Mouse (Mus musculus) adipose tissue, adult 10 weeks (tissue): Measurements from ENCODE around the gene Ubqln4. TPM values are rescaled to one million over a fixed set of nuclear protein-coding genes. Genes with fewer than 3 reads are reported as not detected.

ENCODE experiments used
- polyA plus RNA-seq: library from polyadenylated mRNA; stranded (reverse); fragments of 350-450 nt; fragmentation: Illumina TruSeq; extraction: RNeasy Lipid Tissue Mini Kit (QIAGEN cat#74804); gene quantifications from one replicate; pipeline ENCODE4 v1.2.3, GENCODE M21; 2014; ENCODE audit warnings: low read depth, low replicate concordance

Ubqln4 gene
- polyA plus RNA-seq = 51.1 TPM

DNA sequence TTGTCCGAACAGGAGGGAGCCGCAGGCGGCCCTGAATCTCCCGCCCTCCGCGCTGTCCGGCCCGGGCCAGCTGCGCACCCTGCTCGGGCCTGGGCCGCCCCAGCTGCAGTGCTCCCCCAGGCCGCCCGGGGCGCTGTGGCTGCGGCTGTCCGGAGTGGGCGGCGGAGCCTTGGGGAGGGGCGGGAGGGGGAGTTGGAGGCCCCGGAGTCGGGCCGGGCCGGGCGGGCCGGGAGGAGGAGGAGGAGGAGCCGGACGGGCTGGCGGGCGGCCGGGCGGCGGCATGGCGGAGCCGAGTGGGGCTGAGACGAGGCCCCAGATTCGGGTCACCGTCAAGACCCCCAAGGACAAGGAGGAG lies at the start of gene Ubqln4:
Gene Ubqln4, plus strand, starts transcription at position 234 of the 355 bp plus-strand sequence.

DNA sequence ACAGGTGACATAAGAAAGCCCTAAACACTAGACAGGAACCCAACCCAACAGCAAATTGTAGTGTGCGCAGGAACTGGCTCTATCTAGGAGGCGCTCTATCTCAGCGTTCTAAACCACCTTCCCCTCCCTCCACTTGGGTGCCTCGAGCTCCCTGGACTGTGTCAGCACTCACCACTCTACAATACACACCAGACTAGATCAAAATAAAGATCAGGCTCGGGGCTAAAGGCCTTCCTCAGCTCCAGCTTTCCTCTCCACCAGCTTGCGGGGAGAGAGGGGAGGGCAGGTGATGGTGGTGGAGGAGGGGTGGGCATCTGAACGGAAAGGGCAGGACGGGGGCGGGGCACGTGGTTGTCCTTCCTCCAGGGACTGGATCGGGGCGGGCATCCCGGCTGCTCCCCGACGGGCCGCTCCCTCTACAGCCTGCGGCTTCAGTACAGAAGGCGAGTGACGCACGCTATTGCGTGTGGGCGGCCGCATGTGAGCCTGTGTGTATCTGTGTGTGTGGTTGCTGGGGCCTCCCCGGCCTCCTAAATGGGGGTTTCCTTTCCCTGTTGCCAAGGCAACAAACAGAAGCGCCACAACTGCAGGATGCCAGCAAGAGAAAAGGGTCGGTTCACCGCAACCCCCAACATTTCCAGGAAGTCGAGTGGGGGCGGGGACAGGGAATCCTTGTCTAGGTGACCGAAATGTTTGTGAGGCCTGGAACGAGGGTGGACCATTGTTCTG lies 43.7 kb upstream of the Ubqln4 start, which contains the start of gene Lmna:
Gene Lmna, minus strand, starts transcription at position 265 of the 729 bp plus-strand sequence.

DNA sequence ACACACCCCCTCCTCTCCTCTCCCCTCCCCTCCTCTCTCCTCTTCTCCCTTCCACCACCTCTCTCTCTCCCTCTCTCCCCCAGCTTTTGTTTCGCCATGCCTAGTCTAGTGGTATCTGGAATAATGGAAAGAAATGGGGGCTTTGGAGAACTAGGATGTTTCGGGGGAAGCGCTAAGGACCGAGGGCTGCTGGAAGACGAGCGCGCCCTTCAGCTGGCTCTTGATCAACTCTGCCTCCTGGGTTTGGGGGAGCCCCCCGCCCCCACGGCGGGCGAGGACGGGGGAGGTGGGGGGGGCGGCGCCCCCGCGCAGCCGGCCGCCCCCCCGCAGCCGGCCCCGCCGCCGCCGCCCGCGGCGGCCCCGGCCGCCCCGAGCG lies 21.3 kb upstream of the Ubqln4 start, which contains the start of gene Mex3a:
Gene Mex3a, plus strand, starts transcription at position 97 of the 376 bp plus-strand sequence.

DNA sequence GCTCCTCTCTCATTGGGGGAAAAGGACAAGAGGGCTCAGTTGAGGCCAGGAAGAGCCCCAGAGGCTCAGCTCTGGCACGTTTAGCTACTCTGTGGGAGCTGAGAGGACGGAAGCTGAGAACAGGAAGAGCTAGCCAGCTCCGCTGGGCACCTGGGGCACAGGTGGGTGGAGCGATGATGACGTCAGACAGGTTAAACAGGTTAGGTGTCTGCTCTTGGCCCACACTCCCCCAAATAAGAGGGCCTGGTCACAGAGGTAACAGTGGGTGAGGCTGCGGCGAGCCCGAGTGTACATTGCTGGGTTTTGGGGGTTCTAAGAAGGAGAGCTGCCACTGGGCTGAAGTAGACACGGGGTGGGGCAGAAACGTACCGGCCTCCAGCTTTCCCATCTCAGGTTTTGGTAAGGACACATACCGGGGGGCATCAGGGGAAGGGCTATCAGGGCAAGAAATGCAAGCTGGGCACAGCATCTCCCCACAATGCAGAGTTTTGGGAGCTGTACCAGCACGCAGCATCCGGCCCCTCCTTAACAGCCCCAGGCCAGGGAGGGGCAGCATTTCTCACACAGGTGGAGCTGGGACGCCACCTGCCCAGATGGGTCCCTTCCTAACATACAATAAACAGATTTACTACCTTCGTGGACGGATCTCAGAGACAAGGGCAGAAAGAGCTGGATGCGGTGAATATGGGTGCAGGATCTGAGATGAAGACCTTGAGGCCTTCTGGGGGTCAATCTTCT lies 5.2 kb upstream of the Ubqln4 start, which contains the start of gene Rab25:
Gene Rab25, minus strand, starts transcription at position 121 of the 738 bp plus-strand sequence.

DNA sequence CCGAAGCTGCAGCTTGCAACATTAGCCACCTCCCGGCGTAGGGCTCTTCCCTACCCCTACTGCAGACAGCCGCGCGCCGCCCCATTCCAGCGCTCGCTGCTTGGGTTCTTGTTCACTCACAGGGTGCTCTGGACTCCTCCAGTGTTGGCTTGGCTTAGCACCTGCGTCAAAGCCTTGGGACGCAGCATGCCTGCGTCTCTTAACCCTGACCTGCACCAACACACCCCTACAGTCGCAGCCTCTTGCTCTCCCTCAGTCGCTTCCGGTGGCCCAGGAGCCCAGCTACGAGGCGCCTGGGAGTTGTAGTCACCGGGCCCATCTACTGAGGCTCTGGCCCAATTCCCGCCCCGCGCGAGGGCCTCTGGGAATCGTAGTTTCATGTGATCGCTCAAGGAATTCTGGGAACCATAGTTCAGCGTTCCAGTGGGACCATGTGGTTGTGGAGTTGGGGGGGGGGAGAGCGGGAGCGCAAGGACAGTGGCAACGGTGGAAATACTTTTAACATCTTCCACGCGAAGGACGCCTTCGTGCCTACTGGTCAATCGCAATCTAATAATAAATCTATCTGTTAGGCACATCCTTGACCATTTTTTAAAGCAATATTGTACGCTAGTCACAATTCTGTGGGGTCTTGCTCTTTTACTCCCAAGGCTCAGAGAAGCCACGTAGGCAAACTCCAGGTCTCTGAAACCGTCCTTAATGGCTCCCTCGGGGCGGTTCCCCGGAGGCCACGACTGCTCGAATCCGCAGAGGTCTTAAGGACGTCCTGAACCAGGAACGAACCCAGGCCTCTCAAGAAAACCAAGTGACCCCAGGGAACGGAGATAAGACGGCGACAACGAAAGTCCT lies 658 bp upstream of the Ubqln4 start, which contains the start of gene Lamtor2:
Gene Lamtor2, minus strand, starts transcription at position 399 of the 849 bp plus-strand sequence.

DNA sequence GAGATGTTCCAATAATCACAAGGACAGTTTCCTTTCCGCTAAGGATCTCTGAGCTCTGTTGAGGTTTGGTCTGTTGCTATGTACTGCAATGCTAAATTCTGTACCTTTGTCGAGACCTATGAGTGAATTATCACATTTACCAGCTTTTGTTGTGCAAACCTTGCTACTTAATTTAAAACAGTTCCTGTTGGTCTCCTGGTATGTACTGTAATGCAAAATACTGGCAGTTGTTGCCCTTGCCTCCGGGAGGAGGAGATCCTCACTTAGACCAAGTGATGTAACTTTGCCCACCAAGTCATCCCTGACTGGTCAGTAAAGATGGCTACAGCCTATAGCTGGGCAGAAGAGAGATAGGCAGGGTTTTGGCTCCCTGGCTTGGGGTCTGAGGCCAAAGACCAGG lies 22.0 kb downstream of the Ubqln4 start, which contains the start of gene Ssr2:
Gene Ssr2, plus strand, starts transcription at position 337 of the 400 bp plus-strand sequence.

DNA sequence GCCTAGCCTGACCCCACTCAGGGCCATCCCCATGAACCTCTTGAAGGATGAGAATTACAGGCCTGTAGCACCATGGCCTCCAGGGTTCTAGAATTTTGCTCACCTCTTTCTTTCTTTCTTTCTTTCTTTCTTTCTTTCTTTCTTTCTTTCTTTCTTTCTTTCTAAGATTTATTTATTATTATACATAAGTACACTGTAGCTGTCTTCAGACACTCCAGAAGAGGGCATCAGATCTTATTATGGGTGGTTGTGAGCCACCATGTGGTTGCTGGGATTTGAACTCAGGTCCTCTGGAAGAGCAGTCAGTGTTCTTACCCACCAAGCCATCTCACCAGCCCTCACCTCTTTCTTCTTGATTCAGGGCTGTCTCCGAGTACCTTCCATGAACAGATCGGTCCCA lies 52.1 kb downstream of the Ubqln4 start, which contains the start of gene Arhgef2:
Gene Arhgef2, plus strand, starts transcription at position 301 of the 400 bp plus-strand sequence.

Other genes starting within 250 kb of the Ubqln4 start
- 227 TPM for gene Glmp, start 228.7 kb upstream of the Ubqln4 start, polyA plus RNA-seq
- 7.7 TPM for gene Tmem79, start 217.6 kb upstream of the Ubqln4 start, polyA plus RNA-seq
- 42.6 TPM for gene Smg5, start 217.5 kb upstream of the Ubqln4 start, polyA plus RNA-seq
- gene Paqr6, start 189.2 kb upstream of the Ubqln4 start, polyA plus RNA-seq = 5.8 TPM
- 173 TPM for gene Bglap3, start 181.0 kb upstream of the Ubqln4 start, polyA plus RNA-seq
- gene Bglap2, start 175.1 kb upstream of the Ubqln4 start, polyA plus RNA-seq = not detected
- not detected for gene Bglap, start 169.3 kb upstream of the Ubqln4 start, polyA plus RNA-seq
- gene Pmf1, start 143.4 kb upstream of the Ubqln4 start, polyA plus RNA-seq = 17.2 TPM
- 29.8 TPM for gene Slc25a44, start 128.6 kb upstream of the Ubqln4 start, polyA plus RNA-seq
- gene Sema4a, start 92.6 kb upstream of the Ubqln4 start, polyA plus RNA-seq = 101 TPM
- gene Lmna, start 43.8 kb upstream of the Ubqln4 start, polyA plus RNA-seq = 75.5 TPM
- 2.9 TPM for gene Mex3a, start 21.4 kb upstream of the Ubqln4 start, polyA plus RNA-seq
- 66.8 TPM for gene Rab25, start 5.5 kb upstream of the Ubqln4 start, polyA plus RNA-seq
- 161 TPM for gene Lamtor2, start 684 bp upstream of the Ubqln4 start, polyA plus RNA-seq
- gene Ssr2, start 22.1 kb downstream of the Ubqln4 start, polyA plus RNA-seq = 239 TPM
- 39.9 TPM for gene Arhgef2, start 52.2 kb downstream of the Ubqln4 start, polyA plus RNA-seq
- gene Rxfp4, start 99.4 kb downstream of the Ubqln4 start, polyA plus RNA-seq = not detected
- 60.2 TPM for gene Khdc4, start 132.0 kb downstream of the Ubqln4 start, polyA plus RNA-seq
- gene Rit1, start 163.1 kb downstream of the Ubqln4 start, polyA plus RNA-seq = 39.1 TPM
- gene Syt11, start 221.4 kb downstream of the Ubqln4 start, polyA plus RNA-seq = 7.2 TPM